Mouse (Mus musculus) limb, embryonic 15.5 days (tissue): ENCODE measurements at regions not wholly inside any gene's neighbourhood (a gene's known extent, or its start where the extent isn't known, plus 50 kb on each side); places are given as distances from the start of the nearest gene placed in this dataset.

Experiments used
- ATAC-seq: fragments of 200-750 bp; cut with Nextera tagmentation; 2 replicates; pipeline ENCODE4 v1.8.0; 2017; ENCODE audit warnings: low read depth, moderate TSS enrichment; ENCODE audit not compliant: insufficient number of reproducible peaks, low FRiP score, low TSS enrichment
- H3K27ac ChIP-seq: fragments of 300-500 bp; sonication (generic); 2 replicates; pipeline ENCODE4 v1.5.1; 2015; ENCODE audit warnings: moderate library complexity, mild to moderate bottlenecking, inconsistent platforms
- H3K27me3 ChIP-seq: fragments of 300-500 bp; sonication (generic); 2 replicates; pipeline ENCODE4 v1.6.1; 2015; ENCODE audit warnings: inconsistent platforms
- H3K36me3 ChIP-seq: fragments of 300-500 bp; sonication (generic); 2 replicates; pipeline ENCODE4 v1.6.1; 2015; ENCODE audit warnings: inconsistent platforms
- H3K4me1 ChIP-seq: fragments of 300-500 bp; sonication (generic); 2 replicates; pipeline ENCODE4 v1.6.1; 2015; ENCODE audit warnings: inconsistent platforms
- H3K4me2 ChIP-seq: fragments of 300-500 bp; sonication (generic); 2 replicates; pipeline ENCODE4 v1.6.1; 2015; ENCODE audit warnings: mild to moderate bottlenecking, inconsistent platforms
- H3K4me3 ChIP-seq: fragments of 300-500 bp; sonication (generic); 2 replicates; pipeline ENCODE4 v1.5.1; 2015; ENCODE audit warnings: mild to moderate bottlenecking, inconsistent platforms
- H3K9ac ChIP-seq: fragments of 300-500 bp; sonication (generic); 2 replicates; pipeline ENCODE4 v1.6.1; 2015; ENCODE audit warnings: inconsistent platforms
- H3K9me3 ChIP-seq: fragments of 300-500 bp; sonication (generic); 2 replicates; pipeline ENCODE4 v1.6.1; 2016; ENCODE audit warnings: inconsistent platforms
- WGBS: fragments of 180-500 bp; shearing (Covaris S2); methylation state at CpG from one replicate; pipeline ENCODE4 v1.1.7; 2015; 5-methylcytosine and 5-hydroxymethylcytosine counted together

DNA sequence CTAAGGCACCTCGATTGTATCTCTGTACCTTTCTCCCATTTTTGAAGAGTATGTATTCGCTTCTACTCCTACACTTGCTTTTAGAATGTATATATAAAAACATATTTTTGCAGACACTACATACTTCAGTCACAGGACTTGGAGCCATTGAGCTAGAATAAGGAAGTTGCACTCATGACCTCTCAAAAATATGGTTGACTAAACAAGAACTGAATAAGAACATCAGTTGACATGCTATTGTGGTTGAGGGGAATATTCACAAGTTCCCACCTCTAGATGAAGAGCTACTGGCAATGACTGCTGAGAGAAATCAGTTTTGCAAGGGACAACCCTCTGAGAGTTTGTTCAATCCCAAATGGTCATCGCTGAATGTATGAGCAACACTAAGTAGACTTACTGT is 1198.0 kb upstream of the Zeb2 start:
- Histone ChIP-seq H3K4me2 (no peak overlapping the region), H3K4me3 (no peak overlapping the region), H3K9ac (no peak overlapping the region), H3K9me3 (no peaks in the 10 kb centered on the region), H3K27ac (no peak overlapping the region), H3K27me3 (no peaks in the 10 kb centered on the region), H3K4me1 (no peaks in the 10 kb centered on the region), H3K36me3 (no peaks in the 10 kb centered on the region)
- WGBS: 93% methylated on average over 3 of the region's 3 CpGs
- ATAC-seq: no peak

DNA sequence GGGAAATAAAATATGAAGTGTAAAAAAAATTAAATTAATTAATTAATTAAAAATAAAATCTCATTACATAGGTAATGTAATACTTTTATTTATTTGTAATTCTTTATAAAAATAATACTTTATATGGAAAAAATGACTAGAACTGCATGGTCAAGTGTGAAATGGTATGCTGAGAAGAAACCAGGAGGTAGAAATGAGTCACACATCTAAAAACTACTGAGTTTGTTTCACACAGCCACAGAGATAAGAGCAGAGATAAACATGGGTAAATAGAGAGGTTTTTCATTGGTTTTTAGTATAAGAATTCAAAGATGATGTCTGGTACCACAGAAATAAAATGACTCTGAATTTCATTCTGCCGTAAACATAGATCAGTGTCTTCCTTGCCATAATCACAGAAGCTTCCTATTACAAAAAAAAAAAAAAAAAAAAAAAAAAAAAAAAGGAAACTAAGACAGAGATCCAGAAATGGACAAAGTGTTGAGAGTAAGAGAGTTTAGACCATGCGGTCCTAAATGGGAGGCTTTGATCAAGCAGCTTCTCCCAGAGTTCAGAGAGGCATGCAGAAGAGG is 1190.5 kb upstream of the Zeb2 start:
- no peak overlapping the region for H3K4me2 ChIP-seq
- no peak overlapping the region for H3K9ac ChIP-seq
- H3K36me3 ChIP-seq: no peaks in the 10 kb centered on the region
- H3K4me1 ChIP-seq: no peaks in the 10 kb centered on the region
- H3K9me3 ChIP-seq: no peaks in the 10 kb centered on the region
- no peak overlapping the region for H3K27ac ChIP-seq
- H3K27me3 ChIP-seq: no peaks in the 10 kb centered on the region
- ATAC-seq: no peak
- H3K4me3 ChIP-seq: no peak overlapping the region
- 99% methylated on average over 2 of the region's 2 CpGs for WGBS

DNA sequence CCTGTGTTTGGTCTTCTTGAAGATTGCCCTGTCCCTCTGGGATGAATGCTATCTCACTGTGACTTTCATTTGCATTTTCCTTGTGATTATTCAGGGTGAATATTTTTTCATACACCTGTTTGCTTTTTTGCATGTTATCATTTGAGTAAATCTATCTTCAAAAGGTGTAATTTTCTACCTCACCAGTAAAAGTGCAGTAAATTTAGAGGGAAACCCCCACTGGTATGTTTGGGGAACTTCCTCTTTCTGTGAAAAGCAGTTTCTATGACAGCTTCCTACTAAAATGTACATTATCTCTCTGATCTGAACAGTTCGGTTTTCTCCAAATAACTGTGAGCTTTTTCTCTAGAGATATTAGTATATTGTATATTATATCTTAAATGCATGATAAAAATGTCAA is 1185.4 kb upstream of the Zeb2 start:
- Histone ChIP-seq H3K27me3 (no peaks in the 10 kb centered on the region), H3K4me1 (no peaks in the 10 kb centered on the region), H3K9me3 (no peaks in the 10 kb centered on the region), H3K4me2 (no peak overlapping the region), H3K9ac (no peak overlapping the region), H3K4me3 (no peak overlapping the region), H3K36me3 (no peaks in the 10 kb centered on the region), H3K27ac (no peak overlapping the region)
- 60% methylated on average over 1 of the region's 1 CpGs for WGBS
- no peak for ATAC-seq

GRCm38 (mm10) chr2:46297274-46297843 is 1180.2 kb upstream of the Zeb2 start:
- WGBS: 43% methylated on average over 2 of the region's 2 CpGs
- ATAC-seq: no peak
- no peak overlapping the region for H3K4me3 ChIP-seq
- H3K27me3 ChIP-seq: no peaks in the 10 kb centered on the region
- no peak overlapping the region for H3K9ac ChIP-seq
- no peak overlapping the region for H3K27ac ChIP-seq
- no peak overlapping the region for H3K4me2 ChIP-seq
- no peaks in the 10 kb centered on the region for H3K36me3 ChIP-seq
- no peaks in the 10 kb centered on the region for H3K4me1 ChIP-seq
- H3K9me3 ChIP-seq: no peaks in the 10 kb centered on the region

DNA sequence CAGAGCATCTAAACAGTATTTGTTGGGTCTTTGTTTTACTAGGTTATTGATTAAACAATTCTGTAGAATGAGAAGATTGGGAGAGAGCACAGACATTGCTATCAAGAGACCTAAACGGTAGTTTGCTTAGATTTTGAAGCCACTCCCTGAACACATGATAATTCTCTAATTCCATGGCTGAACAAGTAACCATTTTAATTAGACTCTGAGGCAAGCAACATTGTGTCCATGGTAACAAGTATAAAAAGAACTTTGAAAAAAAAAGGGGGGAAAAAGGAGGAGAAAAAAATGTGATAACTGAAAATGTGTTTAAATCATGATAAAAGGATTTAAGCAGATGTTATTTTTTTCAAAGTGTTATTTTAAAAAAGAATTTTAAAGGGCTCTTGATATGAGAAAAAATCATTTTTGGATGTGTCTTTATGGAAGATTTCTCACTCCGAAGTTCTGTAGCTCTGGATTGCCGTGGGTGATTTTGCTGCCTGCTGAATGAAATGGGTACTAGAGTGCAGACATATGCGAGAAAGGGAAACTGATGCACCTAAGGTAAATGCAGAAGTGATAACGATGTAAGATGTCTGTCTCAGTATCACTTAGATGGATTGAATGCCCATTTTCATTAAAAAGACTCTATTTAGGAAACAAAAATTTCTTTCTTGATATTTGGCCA is 1166.9 kb upstream of the Zeb2 start:
- Histone ChIP-seq H3K4me2 (no peak overlapping the region), H3K9ac (no peak overlapping the region), H3K9me3 (no peaks in the 10 kb centered on the region), H3K36me3 (no peaks in the 10 kb centered on the region), H3K27me3 (no peaks in the 10 kb centered on the region), H3K4me1 (no peaks in the 10 kb centered on the region), H3K4me3 (no peak overlapping the region), H3K27ac (no peak overlapping the region)
- WGBS: 84% methylated on average over 5 of the region's 5 CpGs
- ATAC-seq: no peak

- H3K9me3 ChIP-seq: no peaks in the 10 kb centered on the region
Measured at GRCm38 (mm10) chr2:46280822-46281221, 1163.6 kb upstream of the Zeb2 start.

DNA sequence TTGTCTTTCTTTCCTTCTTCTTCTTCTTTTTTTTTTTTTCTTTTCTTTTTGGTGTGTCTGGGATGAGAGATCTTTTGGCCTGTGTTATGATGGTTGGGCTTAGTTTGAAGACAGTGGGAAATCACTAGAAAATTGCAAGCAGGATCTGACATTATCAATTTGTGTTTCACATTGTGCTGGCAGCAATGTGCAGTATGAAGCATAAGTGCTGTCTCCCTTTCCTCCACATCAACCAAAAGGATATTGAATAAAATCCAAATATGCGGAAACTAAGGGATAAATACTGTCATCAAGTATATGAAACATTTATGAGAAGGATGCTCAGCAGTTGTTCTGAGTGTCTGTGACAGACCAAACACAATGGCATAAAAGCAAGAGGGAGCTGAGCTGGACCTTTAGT is 1144.4 kb upstream of the Zeb2 start:
- no peak for ATAC-seq
- Histone ChIP-seq H3K4me2 (no peak overlapping the region), H3K4me1 (no peaks in the 10 kb centered on the region), H3K36me3 (no peaks in the 10 kb centered on the region), H3K27me3 (no peaks in the 10 kb centered on the region), H3K27ac (no peak overlapping the region), H3K4me3 (no peak overlapping the region), H3K9ac (no peak overlapping the region), H3K9me3 (no peaks in the 10 kb centered on the region)
- 86% methylated on average over 1 of the region's 1 CpGs for WGBS

More at GRCm38 (mm10) chr2:46280822-46281221, 1163.6 kb upstream of the Zeb2 start:
- Histone ChIP-seq H3K27ac (no peak overlapping the region), H3K9ac (no peak overlapping the region), H3K4me3 (no peak overlapping the region), H3K27me3 (no peaks in the 10 kb centered on the region), H3K36me3 (no peaks in the 10 kb centered on the region), H3K4me2 (no peak overlapping the region), H3K4me1 (no peaks in the 10 kb centered on the region)
- WGBS: 76% methylated on average over 2 of the region's 2 CpGs
- no peak for ATAC-seq

- Histone ChIP-seq H3K4me3 (no peak overlapping the region), H3K9me3 (no peaks in the 10 kb centered on the region), H3K36me3 (no peaks in the 10 kb centered on the region), H3K27ac (no peak overlapping the region), H3K4me1 (no peaks in the 10 kb centered on the region), H3K4me2 (no peak overlapping the region), H3K9ac (no peak overlapping the region), H3K27me3 (no peaks in the 10 kb centered on the region)
- no peak for ATAC-seq
- 88% methylated on average over 7 of the region's 7 CpGs for WGBS
Measured at GRCm38 (mm10) chr2:46251562-46251961, 1134.4 kb upstream of the Zeb2 start.

- H3K9me3 ChIP-seq: no peaks in the 10 kb centered on the region
- no peaks in the 10 kb centered on the region for H3K4me1 ChIP-seq
- no peak overlapping the region for H3K27ac ChIP-seq
- ATAC-seq: no peak
- H3K9ac ChIP-seq: no peak overlapping the region
- H3K4me2 ChIP-seq: no peak overlapping the region
- no peaks in the 10 kb centered on the region for H3K27me3 ChIP-seq
- H3K4me3 ChIP-seq: no peak overlapping the region
- WGBS: 71% methylated on average over 3 of the region's 3 CpGs
- no peaks in the 10 kb centered on the region for H3K36me3 ChIP-seq
Measured at GRCm38 (mm10) chr2:46245717-46246116, 1128.5 kb upstream of the Zeb2 start.

DNA sequence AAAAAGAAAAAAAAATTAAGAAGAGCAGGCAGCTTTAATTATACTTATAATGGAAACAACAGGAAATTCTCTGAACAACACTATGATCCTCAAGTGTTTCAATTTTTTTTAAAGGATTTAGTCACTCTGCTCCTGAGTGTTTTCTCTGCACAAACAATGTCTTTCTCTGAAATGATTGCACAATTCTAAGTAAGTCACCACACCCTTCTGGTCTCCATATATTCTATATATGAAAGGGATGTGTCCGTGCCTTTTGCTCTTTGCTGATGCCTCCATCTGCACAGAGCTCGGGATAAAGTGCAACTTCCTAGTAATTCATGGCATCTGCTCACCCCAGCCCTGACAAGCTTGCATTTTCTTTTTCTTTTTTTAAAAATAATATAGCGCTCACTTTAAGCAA is 1127.5 kb upstream of the Zeb2 start:
- Histone ChIP-seq H3K4me2 (no peak overlapping the region), H3K27ac (no peak overlapping the region), H3K36me3 (no peaks in the 10 kb centered on the region), H3K9ac (no peak overlapping the region), H3K9me3 (no peaks in the 10 kb centered on the region), H3K4me1 (no peaks in the 10 kb centered on the region), H3K27me3 (no peaks in the 10 kb centered on the region), H3K4me3 (no peak overlapping the region)
- no peak for ATAC-seq
- 76% methylated on average over 3 of the region's 3 CpGs for whole genome bisulfite sequencing

GRCm38 (mm10) chr2:46242806-46243205 is 1125.6 kb upstream of the Zeb2 start:
- H3K9me3 ChIP-seq: no peaks in the 10 kb centered on the region
- H3K9ac ChIP-seq: no peak overlapping the region
- no peak overlapping the region for H3K4me2 ChIP-seq
- no peak overlapping the region for H3K4me3 ChIP-seq
- H3K36me3 ChIP-seq: no peaks in the 10 kb centered on the region
- H3K27me3 ChIP-seq: no peaks in the 10 kb centered on the region
- H3K27ac ChIP-seq: no peak overlapping the region
- no peak for ATAC-seq
- H3K4me1 ChIP-seq: no peaks in the 10 kb centered on the region

- 50% methylated on average over 4 of the region's 4 CpGs for WGBS
- H3K4me3 ChIP-seq: no peak overlapping the region
- H3K36me3 ChIP-seq: no peaks in the 10 kb centered on the region
- H3K4me2 ChIP-seq: no peak overlapping the region
- ATAC-seq: no peak
- H3K9ac ChIP-seq: no peak overlapping the region
- H3K27me3 ChIP-seq: no peaks in the 10 kb centered on the region
- H3K9me3 ChIP-seq: no peaks in the 10 kb centered on the region
- no peak overlapping the region for H3K27ac ChIP-seq
- H3K4me1 ChIP-seq: no peaks in the 10 kb centered on the region
Measured at GRCm38 (mm10) chr2:46239874-46240273, 1122.7 kb upstream of the Zeb2 start.
